Mouse (Mus musculus): Measurements from ENCODE around the gene Sncb.

GRCm38 (mm10) chr13:54783235-54783634 is 16.8 kb upstream of the Sncb start:
- TF ChIP-seq CTCF (IDR thresholded peaks at IDR 0.05; ENCODE audit: extremely low read depth, insufficient read depth, insufficient read length, insufficient replicate concordance) (no peak), POLR2A (IDR thresholded peaks at IDR 0.05; ENCODE audit: low read depth, low read length) (no peak)
